Mouse (Mus musculus) limb, embryonic 10.5 days (tissue): ENCODE results near the gene Spesp1. TPM values are rescaled to one million over a fixed set of nuclear protein-coding genes. Genes with fewer than 3 reads are reported as not detected.

ENCODE experiments used
- DNase-seq: peaks from one replicate; pipeline ENCODE4 v3.0.0-alpha.2; 2017; ENCODE audit warnings: low spot score
- H3K27ac ChIP-seq: fragments of 300-500 bp; sonication (generic); 2 replicates; pipeline ENCODE4 v1.5.1; 2016; ENCODE audit warnings: mild to moderate bottlenecking
- H3K27me3 ChIP-seq: fragments of 300-500 bp; sonication (generic); 2 replicates; pipeline ENCODE4 v1.6.1; 2016; ENCODE audit warnings: low read depth, mild to moderate bottlenecking; ENCODE audit not compliant: poor library complexity, severe bottlenecking
- H3K36me3 ChIP-seq: fragments of 300-500 bp; sonication (generic); 2 replicates; pipeline ENCODE4 v1.6.1; 2016; ENCODE audit warnings: mild to moderate bottlenecking, moderate library complexity
- H3K4me1 ChIP-seq: fragments of 300-500 bp; sonication (generic); 2 replicates; pipeline ENCODE4 v1.6.1; 2016
- H3K4me3 ChIP-seq: fragments of 300-500 bp; sonication (generic); 2 replicates; pipeline ENCODE4 v1.5.1; 2016; ENCODE audit warnings: mild to moderate bottlenecking, moderate library complexity
- H3K9me3 ChIP-seq: fragments of 300-500 bp; sonication (generic); replicated peaks from 2 replicates; pipeline ENCODE4 v1.6.1; 2016; ENCODE audit warnings: mild to moderate bottlenecking
- WGBS: fragments of 180-500 bp; shearing (Covaris S2); methylation state at CpG from one replicate; pipeline ENCODE4 v1.1.7; 2016; 5-methylcytosine and 5-hydroxymethylcytosine counted together
- microRNA-seq: library from miRNA; unstranded; fragments of <30 nt; microRNA quantifications from one replicate; pipeline ENCODE4, GENCODE M21; 2017
- polyA plus RNA-seq: library from polyadenylated mRNA; unstranded; fragments of >200 nt; fragmentation: Nextera tagmentation; extraction: Ambion mirVana; gene quantifications from 2 replicates; pipeline ENCODE4 v1.2.1, GENCODE M21; 2016

Gene Spesp1
- polyA plus RNA-seq, 1 experiment from 2014 or later = not detected

DNA sequence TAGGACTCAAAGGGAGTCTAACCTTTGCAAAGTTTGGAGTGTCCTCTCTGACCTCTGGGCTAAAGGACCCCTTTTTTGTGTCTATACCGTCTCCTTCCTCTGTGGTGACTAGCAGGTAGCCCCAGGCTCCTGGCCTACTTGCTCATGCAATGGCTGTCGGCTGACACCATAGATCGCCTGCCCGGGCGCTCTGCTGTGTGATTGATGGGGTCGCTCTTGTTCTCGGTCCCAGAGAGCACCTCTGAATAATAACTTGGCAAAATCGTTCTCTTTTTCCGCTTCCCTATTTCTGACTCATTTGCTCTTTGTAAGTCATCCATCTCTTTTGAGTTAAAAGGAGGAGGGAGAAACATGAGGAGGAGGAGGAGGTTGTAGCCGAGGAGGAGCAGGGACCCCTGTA lies 42.0 kb downstream of the Spesp1 start:
- 59% methylated on average over 10 of the region's 10 CpGs for WGBS
- no peak for DNase-seq
- Histone ChIP-seq H3K27ac (no peak overlapping the region), H3K9me3 (no peaks in the 10 kb centered on the region), H3K27me3 (0 out of 2 replicates have a peak, but pooled peaks cover 9% of the 10 kb centered on the region), H3K4me1 (peaks cover 13% of the 10 kb centered on the region), H3K36me3 (no peaks in the 10 kb centered on the region), H3K4me3 (no peak overlapping the region)

DNA sequence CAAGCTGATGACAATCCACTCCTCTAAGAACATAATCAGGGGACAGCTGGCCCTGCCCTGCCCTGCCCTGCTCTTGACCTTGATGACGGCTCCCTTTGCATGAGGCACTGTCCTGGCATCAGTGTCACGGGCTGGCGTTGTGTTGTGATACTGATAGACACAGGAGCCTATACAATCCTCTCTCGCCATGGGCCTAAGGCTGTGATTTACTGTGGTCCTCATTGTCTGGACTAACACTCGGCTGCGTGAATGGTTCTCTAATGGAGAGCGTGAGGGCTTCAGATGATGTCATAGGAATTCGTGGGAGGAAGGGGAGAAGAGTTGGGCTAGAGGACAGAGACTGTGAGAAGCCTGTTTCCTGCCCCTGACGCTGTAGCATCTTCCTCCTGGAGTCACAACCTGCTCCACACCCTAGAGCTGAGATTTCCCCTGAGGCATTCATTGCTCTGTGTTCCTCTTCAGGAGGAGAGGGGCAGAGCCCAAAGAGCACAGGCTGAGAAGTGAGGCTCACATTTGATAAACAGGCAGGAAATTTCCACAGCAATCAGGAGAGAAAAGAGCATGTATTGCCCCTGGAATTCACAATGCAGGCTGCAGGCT lies 44.5 kb downstream of the Spesp1 start:
- H3K27ac ChIP-seq = no peak overlapping the region
- 66% methylated on average over 9 of the region's 9 CpGs for WGBS
- no peak overlapping the region for H3K4me3 ChIP-seq
- H3K4me1 ChIP-seq = peaks cover 9% of the 10 kb centered on the region
- H3K27me3 ChIP-seq = 0 out of 2 replicates have a peak, but pooled peaks cover under 1% of the 10 kb centered on the region
- no peaks in the 10 kb centered on the region for H3K36me3 ChIP-seq
- H3K9me3 ChIP-seq = no peaks in the 10 kb centered on the region
- no peak for DNase-seq

DNA sequence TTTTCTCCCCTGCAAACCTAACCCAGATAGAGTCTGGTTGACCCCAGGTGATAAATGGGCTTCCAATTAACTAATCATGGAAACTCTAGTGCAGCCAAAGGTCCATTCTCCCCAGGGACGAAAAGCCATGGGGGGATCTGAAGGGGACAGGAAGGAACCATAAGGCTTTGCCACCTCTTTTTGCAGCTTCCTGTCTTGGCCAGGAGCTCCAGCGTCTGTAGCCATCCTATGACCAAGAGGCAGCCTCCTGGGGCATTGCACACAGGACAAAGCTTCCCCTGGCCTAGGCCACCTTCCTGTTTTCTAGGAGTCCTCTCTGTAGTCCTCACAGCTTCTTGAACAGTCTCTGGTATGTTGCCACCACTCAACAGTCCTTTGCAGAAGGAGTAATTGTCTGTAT lies 46.5 kb downstream of the Spesp1 start:
- no peaks in the 10 kb centered on the region for H3K9me3 ChIP-seq
- WGBS = 82% methylated on average over 2 of the region's 2 CpGs
- H3K27me3 ChIP-seq = no peaks in the 10 kb centered on the region
- no peak overlapping the region for H3K4me3 ChIP-seq
- H3K4me1 ChIP-seq = peaks cover 15% of the 10 kb centered on the region
- no peak for DNase-seq
- H3K27ac ChIP-seq = no peak overlapping the region
- H3K36me3 ChIP-seq = no peaks in the 10 kb centered on the region

DNA sequence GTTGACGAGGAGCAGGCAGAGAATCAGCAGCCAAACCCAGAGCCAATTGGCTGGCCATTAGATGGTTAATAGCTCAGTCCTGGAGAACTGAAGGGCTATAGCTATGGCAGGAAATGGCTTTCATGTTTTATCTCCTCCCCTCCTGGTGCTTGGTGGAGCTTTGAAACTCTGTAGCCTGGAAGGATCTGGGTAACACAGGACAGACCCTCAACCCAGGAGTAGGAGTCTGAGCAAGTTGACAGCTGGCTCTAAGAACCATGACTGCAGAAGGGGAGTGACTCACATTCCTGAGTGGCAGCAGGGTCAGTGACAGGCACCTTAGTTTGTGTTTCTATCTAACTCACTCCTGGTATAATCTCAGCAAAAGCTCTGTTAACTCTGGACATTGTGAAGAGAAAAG lies 49.4 kb downstream of the Spesp1 start:
- H3K4me1 ChIP-seq = peaks cover 13% of the 10 kb centered on the region

DNA sequence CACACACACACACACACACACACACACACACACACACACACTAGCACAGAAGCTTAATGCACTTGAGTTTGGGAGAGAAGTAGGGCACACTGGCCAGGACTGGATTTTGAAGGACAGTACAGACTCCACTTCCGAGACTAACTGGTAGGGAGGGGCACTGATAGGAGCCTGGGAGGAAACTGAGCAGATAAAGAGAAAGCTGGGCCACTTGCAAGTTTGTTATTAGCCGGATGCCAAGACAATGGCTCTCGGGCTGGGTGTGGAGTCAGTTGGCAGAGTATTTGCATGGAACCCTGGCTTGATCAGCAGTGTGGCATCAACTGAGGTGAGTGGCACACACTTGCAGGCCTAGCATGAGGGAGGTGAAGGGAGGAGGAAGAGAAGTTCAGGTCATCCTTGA lies 51.0 kb downstream of the Spesp1 start:
- Histone ChIP-seq H3K27ac (no peak overlapping the region), H3K4me3 (no peak overlapping the region), H3K27me3 (no peaks in the 10 kb centered on the region), H3K36me3 (no peaks in the 10 kb centered on the region), H3K4me1 (peaks cover 13% of the 10 kb centered on the region), H3K9me3 (no peaks in the 10 kb centered on the region)
- no peak for DNase-seq
- 72% methylated on average over 3 of the region's 3 CpGs for WGBS

More for the DNA sequence above, 49.4 kb downstream of the Spesp1 start:
- WGBS = 18% methylated on average over 1 of the region's 1 CpGs
- Histone ChIP-seq H3K36me3 (no peaks in the 10 kb centered on the region), H3K27me3 (no peaks in the 10 kb centered on the region), H3K9me3 (no peaks in the 10 kb centered on the region), H3K27ac (no peak overlapping the region), H3K4me3 (no peak overlapping the region)
- DNase-seq = no peak

DNA sequence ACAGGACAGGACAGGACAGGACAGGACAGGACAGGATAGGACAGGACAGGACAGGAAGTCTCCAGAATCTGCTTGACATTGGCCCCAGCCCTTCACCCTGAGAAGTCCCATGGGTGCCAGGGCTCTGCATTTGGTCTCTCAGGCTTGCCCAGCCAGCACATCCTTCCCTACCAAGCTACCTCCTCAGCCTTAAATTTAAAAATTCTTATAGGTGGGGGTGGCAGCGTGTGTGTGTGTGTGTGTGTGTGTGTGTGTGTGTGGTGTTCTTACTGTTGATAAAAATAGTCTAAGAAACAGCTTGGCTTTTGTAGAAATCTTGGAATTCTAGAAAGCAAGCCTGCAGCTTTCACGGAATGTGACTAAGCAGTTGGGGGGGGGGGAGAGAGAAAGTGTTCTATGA lies 52.0 kb downstream of the Spesp1 start:
- Histone ChIP-seq H3K4me1 (peaks cover 13% of the 10 kb centered on the region), H3K9me3 (no peaks in the 10 kb centered on the region), H3K4me3 (no peak overlapping the region), H3K27me3 (no peaks in the 10 kb centered on the region), H3K36me3 (no peaks in the 10 kb centered on the region), H3K27ac (no peak overlapping the region)
- WGBS = 82% methylated on average over 2 of the region's 2 CpGs
- DNase-seq = no peak

DNA sequence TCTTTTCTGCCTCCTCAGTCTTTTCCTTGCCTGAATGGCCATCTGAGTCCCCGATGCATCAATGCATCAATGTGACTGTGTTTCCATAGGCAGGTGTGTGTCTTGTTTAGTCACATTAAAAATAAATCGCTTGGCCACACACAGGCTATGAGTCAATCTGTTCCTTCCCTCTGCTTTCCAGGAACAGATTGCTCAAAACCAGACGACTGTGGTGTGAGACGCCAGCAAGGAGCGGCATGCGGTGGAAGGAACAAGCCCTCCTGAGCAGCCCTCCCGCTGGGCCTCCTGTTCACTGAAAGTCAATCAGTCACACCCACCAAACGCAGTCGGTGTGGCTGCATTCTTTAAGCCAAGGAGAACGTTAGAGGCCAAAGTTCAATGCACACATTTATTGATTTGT lies 59.5 kb downstream of the Spesp1 start:
- Histone ChIP-seq H3K36me3 (no peaks in the 10 kb centered on the region), H3K4me1 (peaks cover 22% of the 10 kb centered on the region), H3K4me3 (no peak overlapping the region), H3K27me3 (no peaks in the 10 kb centered on the region), H3K9me3 (no peaks in the 10 kb centered on the region), H3K27ac (peak overlapping the region; percentile 42; the same call in 1 of the 2 replicates)
- WGBS = 17% methylated on average over 10 of the region's 10 CpGs
- DNase-seq = peak; percentile 52

DNA sequence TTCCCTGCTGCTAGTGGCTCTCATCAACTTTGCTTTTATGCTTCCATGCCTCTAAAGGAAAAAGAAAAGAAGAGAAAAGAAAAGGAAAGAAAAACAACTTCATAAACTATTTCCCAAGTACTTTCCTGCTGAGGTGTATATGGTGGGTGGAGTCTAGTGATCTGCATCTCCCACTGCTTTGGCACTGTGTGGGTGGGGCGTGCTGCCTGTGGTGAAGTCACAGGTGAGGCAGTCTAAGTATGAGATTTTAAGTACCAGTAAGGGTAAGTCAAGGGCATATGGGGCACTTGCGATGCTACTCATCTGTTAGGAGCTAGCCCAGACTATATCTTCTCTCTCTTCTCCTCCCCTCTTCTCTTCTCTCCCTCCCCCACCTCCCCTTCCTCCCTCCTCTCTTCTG lies 60.0 kb downstream of the Spesp1 start:
- H3K27me3 ChIP-seq = no peaks in the 10 kb centered on the region
- 88% methylated on average over 2 of the region's 2 CpGs for WGBS
- H3K9me3 ChIP-seq = no peaks in the 10 kb centered on the region
- H3K27ac ChIP-seq = peak overlapping the region; percentile 42; the same call in 1 of the 2 replicates
- peaks cover 22% of the 10 kb centered on the region for H3K4me1 ChIP-seq
- H3K36me3 ChIP-seq = no peaks in the 10 kb centered on the region
- H3K4me3 ChIP-seq = no peak overlapping the region
- DNase-seq = no peak

Small RNA genes within 50 kb of the gene (microRNA-seq; reads per million reads assigned to microRNA genes)
- not detected for gene Gm25603

Other genes starting within 250 kb of the Spesp1 start
- gene Glce, start 159.6 kb downstream of the Spesp1 start, polyA plus RNA-seq = 22.9 and 27.5 TPM in 2 replicates
- gene Anp32a, start 59.1 kb upstream of the Spesp1 start, polyA plus RNA-seq = 240 and 246 TPM in 2 replicates